Mouse (Mus musculus) hindbrain, embryonic 12.5 days (tissue): ENCODE data around the gene Scp2. TPM values are rescaled to one million over a fixed set of nuclear protein-coding genes. Genes with fewer than 3 reads are reported as not detected.

ENCODE experiments used
- ATAC-seq: fragments of 200-750 bp; cut with Nextera tagmentation; 2 replicates; pipeline ENCODE4 v1.8.0; 2017; ENCODE audit warnings: moderate TSS enrichment; ENCODE audit not compliant: low FRiP score
- H3K27ac ChIP-seq: fragments of 300-500 bp; sonication (generic); 2 replicates; pipeline ENCODE4 v1.5.1; 2016; ENCODE audit warnings: mild to moderate bottlenecking
- H3K27me3 ChIP-seq: fragments of 300-500 bp; sonication (generic); 2 replicates; pipeline ENCODE4 v1.6.1; 2016; ENCODE audit warnings: mild to moderate bottlenecking
- H3K36me3 ChIP-seq: fragments of 300-500 bp; sonication (generic); 2 replicates; pipeline ENCODE4 v1.6.1; 2016; ENCODE audit warnings: mild to moderate bottlenecking
- H3K4me1 ChIP-seq: fragments of 300-500 bp; sonication (generic); 2 replicates; pipeline ENCODE4 v1.6.1; 2016
- H3K4me2 ChIP-seq: fragments of 300-500 bp; sonication (generic); replicated peaks from 2 replicates; pipeline ENCODE4 v1.6.1; 2016; ENCODE audit warnings: mild to moderate bottlenecking
- H3K4me3 ChIP-seq: fragments of 300-500 bp; sonication (generic); 2 replicates; pipeline ENCODE4 v1.5.1; 2016; ENCODE audit warnings: mild to moderate bottlenecking
- H3K9ac ChIP-seq: fragments of 300-500 bp; sonication (generic); 2 replicates; pipeline ENCODE4 v1.6.1; 2016; ENCODE audit warnings: mild to moderate bottlenecking, moderate library complexity
- H3K9me3 ChIP-seq: fragments of 300-500 bp; sonication (generic); replicated peaks from 2 replicates; pipeline ENCODE4 v1.6.1; 2016; ENCODE audit warnings: mild to moderate bottlenecking
- WGBS: fragments of 180-500 bp; shearing (Covaris S2); methylation state at CpG from one replicate; pipeline ENCODE4 v1.1.7; 2016; 5-methylcytosine and 5-hydroxymethylcytosine counted together
- polyA plus RNA-seq: library from polyadenylated mRNA; unstranded; fragments of >200 nt; fragmentation: Nextera tagmentation; extraction: Ambion mirVana; gene quantifications from 2 replicates; pipeline ENCODE4 v1.2.1, GENCODE M21; 2016

Gene Scp2
- polyA plus RNA-seq, 1 experiment from 2014 or later: 190 TPM

DNA sequence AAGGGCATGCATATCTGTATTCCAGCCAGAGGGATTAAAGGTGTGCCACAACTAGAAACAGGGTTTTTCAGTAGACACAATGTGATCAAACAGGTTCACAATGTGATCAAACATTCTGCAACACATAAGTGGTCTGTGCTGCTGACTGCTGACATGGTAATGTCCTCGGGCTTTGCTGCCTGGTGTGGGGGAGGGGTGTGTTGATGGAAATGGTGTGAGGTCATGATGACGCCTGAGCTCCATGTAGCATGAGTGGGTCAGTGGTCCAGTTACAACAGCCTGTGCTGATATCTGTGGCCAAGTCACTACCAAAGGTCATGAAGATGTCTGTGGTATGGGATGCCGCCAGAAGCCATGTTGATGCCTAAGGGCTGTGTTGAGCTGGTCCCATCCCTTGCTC lies 14.3 kb downstream of the Scp2 start:
- no peak overlapping the region for H3K4me3 ChIP-seq
- no peak overlapping the region for H3K27ac ChIP-seq
- no peaks in the 10 kb centered on the region for H3K36me3 ChIP-seq
- H3K4me2 ChIP-seq: no peak overlapping the region
- H3K9me3 ChIP-seq: 0 out of 2 replicates have a peak, but pooled peaks cover 5% of the 10 kb centered on the region
- no peak overlapping the region for H3K9ac ChIP-seq
- no peaks in the 10 kb centered on the region for H3K4me1 ChIP-seq
- 91% methylated on average over 3 of the region's 3 CpGs for WGBS
- H3K27me3 ChIP-seq: no peaks in the 10 kb centered on the region
- ATAC-seq: no peak

DNA sequence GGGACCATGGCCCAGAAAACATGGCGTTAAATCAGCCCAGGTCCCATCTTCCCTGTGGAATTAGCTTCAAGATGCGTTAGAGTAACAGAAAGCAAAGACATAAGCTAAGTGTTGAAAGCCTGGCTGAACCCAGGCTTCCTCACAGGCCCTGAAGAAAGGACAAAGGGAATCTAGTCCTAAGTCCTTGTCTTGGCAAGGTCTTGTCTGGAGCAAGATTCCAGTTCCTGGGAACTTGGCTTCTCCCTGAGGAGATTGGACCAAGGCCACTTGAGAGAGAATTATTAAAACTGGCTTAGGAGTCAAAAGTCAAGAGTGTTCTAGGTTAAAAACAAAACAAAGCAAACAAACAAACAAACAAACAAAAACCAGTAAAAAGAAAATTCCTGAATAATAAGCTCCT lies 16.5 kb downstream of the Scp2 start:
- H3K4me2 ChIP-seq: no peak overlapping the region
- H3K9me3 ChIP-seq: 0 out of 2 replicates have a peak, but pooled peaks cover 5% of the 10 kb centered on the region
- H3K9ac ChIP-seq: no peak overlapping the region
- H3K27ac ChIP-seq: no peak overlapping the region
- no peak for ATAC-seq
- WGBS: 88% methylated on average over 2 of the region's 2 CpGs
- no peak overlapping the region for H3K4me3 ChIP-seq
- H3K27me3 ChIP-seq: no peaks in the 10 kb centered on the region
- H3K4me1 ChIP-seq: no peaks in the 10 kb centered on the region
- H3K36me3 ChIP-seq: no peaks in the 10 kb centered on the region

DNA sequence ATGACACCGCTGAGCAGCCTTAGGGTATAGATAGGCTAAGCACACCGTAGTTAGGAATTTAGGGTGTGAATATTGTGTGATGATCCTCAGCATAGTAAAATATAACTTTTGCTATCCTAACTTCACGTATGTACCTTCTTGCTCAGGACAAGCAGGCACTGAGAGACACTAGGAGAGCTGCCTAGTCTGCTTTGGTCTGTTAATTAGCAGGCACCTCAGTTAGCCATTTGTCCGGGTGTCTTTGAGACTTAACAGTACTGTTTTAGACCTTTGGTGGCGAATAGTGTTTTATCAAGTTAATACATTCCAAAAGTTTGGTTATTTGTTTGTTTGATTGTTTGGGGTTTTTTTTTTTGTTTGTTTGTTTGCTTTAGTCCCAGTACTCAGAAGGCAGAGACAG lies 17.3 kb downstream of the Scp2 start:
- Histone ChIP-seq H3K36me3 (no peaks in the 10 kb centered on the region), H3K27ac (no peak overlapping the region), H3K9ac (no peak overlapping the region), H3K27me3 (no peaks in the 10 kb centered on the region), H3K4me3 (no peak overlapping the region), H3K4me2 (no peak overlapping the region), H3K9me3 (0 out of 2 replicates have a peak, but pooled peaks cover 5% of the 10 kb centered on the region), H3K4me1 (no peaks in the 10 kb centered on the region)
- 84% methylated on average over 5 of the region's 5 CpGs for WGBS
- no peak for ATAC-seq

- ATAC-seq: no peak
- Histone ChIP-seq H3K4me1 (no peaks in the 10 kb centered on the region), H3K36me3 (no peaks in the 10 kb centered on the region), H3K9me3 (0 out of 2 replicates have a peak, but pooled peaks cover 5% of the 10 kb centered on the region), H3K4me3 (no peak overlapping the region), H3K9ac (no peak overlapping the region), H3K4me2 (no peak overlapping the region), H3K27ac (no peak overlapping the region), H3K27me3 (no peaks in the 10 kb centered on the region)
- WGBS: 89% methylated on average over 4 of the region's 4 CpGs
Measured at GRCm38 (mm10) chr4:108126260-108126659, 18.5 kb downstream of the Scp2 start.

DNA sequence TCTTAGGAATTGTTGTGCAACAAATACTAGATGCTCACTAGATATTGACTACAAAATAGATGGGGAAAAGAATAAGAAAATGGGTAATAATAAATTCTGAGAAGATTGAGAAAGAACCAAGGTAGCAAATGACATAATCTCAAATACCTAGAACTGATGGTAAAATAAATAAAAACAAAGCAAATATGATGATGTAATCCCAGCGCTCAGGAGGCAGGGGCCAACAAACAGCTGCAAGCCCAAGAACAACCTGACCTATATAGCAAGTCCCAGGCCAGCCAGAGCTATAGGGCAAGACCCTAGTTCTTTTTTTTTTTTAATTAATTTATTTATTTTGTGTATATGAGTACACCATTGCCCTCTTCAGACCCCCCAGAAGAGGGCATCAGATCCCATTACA lies 20.7 kb downstream of the Scp2 start:
- Histone ChIP-seq H3K4me3 (no peak overlapping the region), H3K4me1 (no peaks in the 10 kb centered on the region), H3K4me2 (no peak overlapping the region), H3K27ac (no peak overlapping the region), H3K27me3 (no peaks in the 10 kb centered on the region), H3K9me3 (no peaks in the 10 kb centered on the region), H3K36me3 (no peaks in the 10 kb centered on the region), H3K9ac (no peak overlapping the region)
- no peak for ATAC-seq
- 100% methylated on average over 1 of the region's 1 CpGs for WGBS

DNA sequence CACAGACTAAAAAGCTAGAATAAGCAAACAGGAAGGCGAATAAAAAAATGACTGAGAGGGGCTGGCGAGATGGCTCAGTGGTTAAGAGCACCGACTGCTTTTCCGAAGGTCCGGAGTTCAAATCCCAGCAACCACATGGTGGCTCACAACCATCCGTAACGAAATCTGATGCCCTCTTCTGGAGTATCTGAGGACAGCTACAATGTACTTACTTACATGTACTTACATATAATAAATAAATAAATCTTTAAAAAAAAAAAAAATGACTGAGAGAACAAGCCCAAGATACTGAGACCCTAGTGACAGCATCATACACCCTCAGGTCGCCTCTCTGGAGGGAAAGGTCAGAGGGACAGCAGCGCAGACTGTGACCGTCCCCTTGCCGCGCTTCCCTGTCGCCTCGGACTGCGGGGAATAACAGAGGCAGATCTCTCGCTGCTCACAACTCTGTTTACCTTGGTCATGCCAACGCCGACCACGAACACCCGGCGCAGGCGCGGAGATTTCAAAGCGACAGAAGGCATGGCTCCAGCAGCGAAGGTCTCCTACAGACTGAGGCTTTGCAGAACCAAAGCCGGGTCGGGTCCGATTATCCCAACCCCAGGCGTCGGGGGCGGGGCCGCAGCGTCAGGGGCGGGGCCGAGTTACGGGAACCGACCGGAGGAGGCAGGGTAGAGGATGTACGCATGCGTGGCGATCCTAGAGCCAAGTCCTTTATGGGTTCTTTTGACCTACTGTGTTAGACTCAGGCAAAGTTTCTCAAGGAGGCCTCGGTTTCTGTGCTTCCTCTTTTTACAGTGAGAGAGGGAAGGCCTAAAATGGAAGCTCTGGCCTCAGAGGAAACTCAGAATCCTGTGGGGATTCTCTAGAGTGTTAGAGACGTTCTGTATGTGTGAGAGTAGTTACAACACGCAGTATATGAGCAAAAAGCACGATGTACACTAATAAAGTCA lies 26.6 kb downstream of the Scp2 start:
- no peaks in the 10 kb centered on the region for H3K36me3 ChIP-seq
- WGBS: 14% methylated on average over 45 of the region's 45 CpGs
- peak overlapping the region; percentile 68 for H3K27ac ChIP-seq
- H3K4me3 ChIP-seq: peak overlapping the region; percentile 65
- H3K4me2 ChIP-seq: peak overlapping the region; percentile 60
- H3K4me1 ChIP-seq: no peaks in the 10 kb centered on the region
- no peaks in the 10 kb centered on the region for H3K9me3 ChIP-seq
- H3K9ac ChIP-seq: peak overlapping the region; percentile 71
- peak; percentile 90 for ATAC-seq
- no peaks in the 10 kb centered on the region for H3K27me3 ChIP-seq

- no peaks in the 10 kb centered on the region for H3K36me3 ChIP-seq
- H3K4me2 ChIP-seq: no peak overlapping the region
- H3K4me3 ChIP-seq: no peak overlapping the region
- no peak for ATAC-seq
- H3K4me1 ChIP-seq: no peaks in the 10 kb centered on the region
- H3K9ac ChIP-seq: no peak overlapping the region
- no peaks in the 10 kb centered on the region for H3K9me3 ChIP-seq
- H3K27me3 ChIP-seq: no peaks in the 10 kb centered on the region
- no peak overlapping the region for H3K27ac ChIP-seq
- WGBS: 92% methylated on average over 8 of the region's 8 CpGs
Measured at GRCm38 (mm10) chr4:108117488-108117887, 27.3 kb downstream of the Scp2 start.

DNA sequence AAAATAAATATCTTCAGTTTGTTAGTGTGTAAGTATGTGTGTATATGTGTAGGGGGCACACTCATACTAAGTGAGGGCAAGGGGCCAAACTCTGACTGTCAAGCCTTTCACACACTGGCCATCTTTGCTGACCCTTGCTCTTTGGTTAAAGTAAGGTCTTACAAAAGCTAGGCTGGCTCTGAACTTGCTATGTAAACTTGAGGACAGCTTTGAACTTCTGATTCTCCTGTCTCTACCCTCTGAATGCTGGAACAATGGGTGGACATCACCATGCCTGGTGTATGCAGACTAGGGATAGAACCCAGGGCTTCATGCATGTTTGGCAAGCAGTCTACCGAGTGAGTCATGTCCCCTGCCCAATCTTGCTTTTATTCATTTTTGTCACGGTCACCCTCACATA lies 28.3 kb downstream of the Scp2 start:
- H3K9ac ChIP-seq: no peak overlapping the region
- no peak for ATAC-seq
- H3K9me3 ChIP-seq: no peaks in the 10 kb centered on the region
- 85% methylated on average over 2 of the region's 2 CpGs for WGBS
- H3K4me2 ChIP-seq: no peak overlapping the region
- H3K27me3 ChIP-seq: no peaks in the 10 kb centered on the region
- H3K4me3 ChIP-seq: no peak overlapping the region
- H3K36me3 ChIP-seq: no peaks in the 10 kb centered on the region
- no peak overlapping the region for H3K27ac ChIP-seq
- H3K4me1 ChIP-seq: no peaks in the 10 kb centered on the region

GRCm38 (mm10) chr4:108110706-108111105 lies 34.1 kb downstream of the Scp2 start:
- no peaks in the 10 kb centered on the region for H3K4me1 ChIP-seq
- H3K9ac ChIP-seq: no peak overlapping the region
- no peak overlapping the region for H3K4me2 ChIP-seq
- WGBS: 87% methylated on average over 2 of the region's 2 CpGs
- H3K4me3 ChIP-seq: no peak overlapping the region
- H3K36me3 ChIP-seq: 0 out of 2 replicates have a peak, but pooled peaks cover 2% of the 10 kb centered on the region
- no peaks in the 10 kb centered on the region for H3K27me3 ChIP-seq
- no peak overlapping the region for H3K27ac ChIP-seq
- ATAC-seq: no peak
- H3K9me3 ChIP-seq: no peaks in the 10 kb centered on the region

DNA sequence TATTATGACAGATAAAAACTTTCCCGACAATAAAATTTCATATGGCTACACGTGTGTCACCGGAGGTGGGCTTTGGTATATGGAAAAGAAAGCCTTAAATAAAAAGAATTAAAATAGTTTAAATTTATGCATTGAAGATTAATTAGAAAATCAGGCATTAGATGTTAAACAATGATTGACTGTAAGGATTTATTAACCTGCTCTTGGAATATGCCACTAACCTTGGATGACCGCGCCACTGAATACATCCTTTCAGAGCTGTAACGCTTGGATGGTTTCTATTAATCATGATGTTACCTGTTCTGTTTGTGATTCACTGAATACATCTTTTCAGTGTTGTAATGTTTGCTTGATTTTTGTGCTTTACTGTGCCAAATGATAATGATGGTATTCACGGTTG lies 35.1 kb downstream of the Scp2 start:
- Histone ChIP-seq H3K4me2 (no peak overlapping the region), H3K27ac (no peak overlapping the region), H3K9ac (no peak overlapping the region), H3K4me3 (no peak overlapping the region), H3K27me3 (no peaks in the 10 kb centered on the region), H3K36me3 (0 out of 2 replicates have a peak, but pooled peaks cover 2% of the 10 kb centered on the region), H3K9me3 (no peaks in the 10 kb centered on the region), H3K4me1 (no peaks in the 10 kb centered on the region)
- ATAC-seq: no peak
- WGBS: 95% methylated on average over 7 of the region's 7 CpGs

DNA sequence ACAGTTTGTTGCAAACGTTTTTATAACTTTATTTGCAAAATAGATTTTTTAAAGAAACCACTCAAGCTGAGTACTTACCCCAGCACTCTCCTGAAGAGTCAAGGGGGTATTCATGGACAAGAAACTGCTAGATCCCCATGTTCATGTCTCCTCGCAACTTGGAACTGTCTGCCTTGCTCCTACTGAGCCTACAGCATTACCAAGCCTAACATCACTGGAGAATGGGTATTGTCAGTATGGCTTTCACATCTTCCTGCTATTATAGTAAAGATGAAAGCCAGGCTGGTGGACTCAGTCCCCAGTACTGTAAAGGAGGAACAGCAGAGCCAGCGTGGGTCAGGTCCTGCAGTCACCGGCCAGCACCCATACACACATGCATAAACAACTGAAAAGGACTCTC lies 48.5 kb downstream of the Scp2 start, which contains the start of gene Podn:
TSS of gene Podn (minus strand) at position 101 of the 400 bp plus-strand sequence.
- Histone ChIP-seq H3K4me3 (no peak within 1 kb of the TSS), H3K9ac (no peak within 1 kb of the TSS), H3K36me3 (no peaks in the 10 kb centered on the region), H3K27ac (no peak within 1 kb of the TSS), H3K4me1 (no peaks in the 10 kb centered on the region), H3K27me3 (no peaks in the 10 kb centered on the region), H3K4me2 (no peak within 1 kb of the TSS), H3K9me3 (no peaks in the 10 kb centered on the region)
- no peak for ATAC-seq
- 82% methylated on average over 4 of the region's 4 CpGs for WGBS

DNA sequence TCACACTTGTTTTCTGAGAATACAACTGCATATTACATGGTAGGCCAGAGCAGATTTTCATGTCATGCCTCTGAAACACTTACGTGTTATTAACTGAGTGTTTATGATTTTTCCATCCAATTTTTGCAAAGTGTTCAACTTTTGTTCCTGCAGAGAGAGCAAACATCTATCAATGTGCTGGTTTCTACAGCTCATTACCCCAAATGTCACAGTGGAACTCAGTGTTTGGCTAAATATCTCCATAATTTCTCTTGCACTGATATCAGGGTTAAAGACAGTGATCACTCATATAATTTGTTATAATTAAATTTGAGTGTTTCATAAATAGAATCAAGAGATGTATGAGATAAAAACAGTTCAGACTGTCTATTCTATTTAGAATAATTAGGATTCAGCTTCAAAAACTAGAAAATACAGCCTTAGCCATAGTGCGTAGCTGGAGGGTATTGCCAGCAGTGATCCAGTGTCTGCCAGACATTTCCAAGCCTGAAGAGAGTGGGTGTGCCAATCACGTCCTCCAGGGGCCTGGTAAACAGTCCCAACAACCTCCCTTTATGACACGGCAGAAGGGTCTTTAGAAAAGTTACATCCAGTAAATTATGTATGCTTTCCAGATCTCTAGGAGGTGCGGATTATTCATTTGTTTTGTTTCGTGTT lies 51.9 kb downstream of the Scp2 start:
- Histone ChIP-seq H3K36me3 (peaks cover 6% of the 10 kb centered on the region; the same call in 1 of the 2 replicates), H3K27me3 (no peaks in the 10 kb centered on the region), H3K9me3 (no peaks in the 10 kb centered on the region), H3K27ac (no peak overlapping the region), H3K4me3 (no peak overlapping the region), H3K9ac (no peak overlapping the region), H3K4me2 (no peak overlapping the region), H3K4me1 (no peaks in the 10 kb centered on the region)
- no peak for ATAC-seq
- 84% methylated on average over 6 of the region's 6 CpGs for WGBS
